ENCODE assay signal across 5 mouse cellular contexts in the genomic region with DNA sequence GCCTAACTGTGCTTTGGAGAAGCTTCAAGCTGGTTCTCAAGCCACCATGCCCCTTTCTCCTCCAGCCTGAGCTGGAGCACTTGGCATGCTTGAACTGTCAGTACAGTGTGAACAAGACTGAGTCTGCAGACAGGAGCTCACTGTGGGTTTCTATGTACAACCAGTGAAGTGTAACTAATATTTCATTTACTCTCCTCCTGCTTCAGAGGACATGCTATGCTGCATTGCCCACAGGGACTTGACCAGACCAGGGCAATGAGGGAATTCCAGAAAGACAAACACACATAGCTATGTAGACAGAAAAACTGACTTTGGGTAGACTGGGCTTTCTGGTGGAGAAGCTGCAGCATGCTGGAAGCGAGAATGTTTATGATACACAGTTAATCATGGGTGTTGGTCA.
"Had no signal": no experiment of that assay in that cellular context is flagged by ENCODE, and none has a peak within 500 bp of the region (broad histone marks: within the 10 kb centered on the region; RNA-seq: fewer than 3 reads in every experiment).

No protein-coding gene starts in this region.

- DNase-seq: kidney, adult 8-10 months; liver; lung, adult 18-20 months; right cerebral cortex, postnatal 14 days; thymus, postnatal 14 days had no signal
